Comparison of ENCODE assay signal across 8 mouse cellular contexts in genomic region chr6:35254136-35254904, GRCm38 (mm10). TPM values are rescaled to one million over a fixed set of nuclear protein-coding genes. Genes with fewer than 3 reads are reported as not detected.
DNase-seq lines count a peak whose midpoint lies in the region; ATAC-seq lines count a peak whose summit lies in the region.

No protein-coding gene starts in this region.

- H3K4me2 ChIP-seq in hindbrain, embryonic 12.5 days (replicated peaks) = peak overlapping the region; percentile 60

- H3K9me3 ChIP-seq in hindbrain, embryonic 12.5 days (replicated peaks) = no peaks in the 10 kb centered on the region
- H3K9me3 ChIP-seq in midbrain, embryonic 10.5 days (replicated peaks) = no peaks in the 10 kb centered on the region

- ATAC-seq in hindbrain, embryonic 12.5 days (ENCODE audit: low FRiP score) = no peak

- H3K27ac ChIP-seq in hindbrain, embryonic 12.5 days = 0 out of 2 replicates have a peak overlapping the region, but pooled peaks have one; percentile 40
- H3K27ac ChIP-seq in midbrain, embryonic 10.5 days (replicated peaks) = no peak overlapping the region; the same call in 1 of the 2 replicates

- 0 out of 2 replicates have a peak overlapping the region, but pooled peaks have one; percentile 32 for H3K9ac ChIP-seq in hindbrain, embryonic 12.5 days

- H3K27me3 ChIP-seq in hindbrain, embryonic 12.5 days = no peaks in the 10 kb centered on the region
- no peaks in the 10 kb centered on the region for H3K27me3 ChIP-seq in midbrain, embryonic 10.5 days (ENCODE audit: low read depth, poor library complexity, severe bottlenecking)

- DNase-seq in embryo, embryonic 10 days (ENCODE audit: low spot score) = peak; percentile 25
- no peak for DNase-seq in embryo, embryonic 10.5 days (ENCODE audit: low spot score)
- peak; percentile 16 for DNase-seq in adipocyte (ENCODE audit: low spot score)
- DNase-seq in midbrain, embryonic 10.5 days (ENCODE audit: low spot score) = no peak
- no peak for DNase-seq in cerebellum, postnatal 25 days
- no peak for DNase-seq in right cerebral cortex, postnatal 25 days
- DNase-seq in frontal cortex, postnatal 36 days (ENCODE audit: low spot score in 2 of 2) = no peak

- WGBS in hindbrain, embryonic 12.5 days = 60% methylated on average over 9 of the region's 9 CpGs
- WGBS in midbrain, embryonic 10.5 days = 52% methylated on average over 9 of the region's 9 CpGs

- no peaks in the 10 kb centered on the region for H3K36me3 ChIP-seq in hindbrain, embryonic 12.5 days
- no peaks in the 10 kb centered on the region for H3K36me3 ChIP-seq in midbrain, embryonic 10.5 days

- H3K4me3 ChIP-seq in hindbrain, embryonic 12.5 days = 0 out of 2 replicates have a peak overlapping the region, but pooled peaks have one; percentile 10
- peak overlapping the region; percentile 75 for H3K4me3 ChIP-seq in midbrain, embryonic 10.5 days

- peaks cover 27% of the 10 kb centered on the region for H3K4me1 ChIP-seq in hindbrain, embryonic 12.5 days
- H3K4me1 ChIP-seq in midbrain, embryonic 10.5 days = peaks cover 34% of the 10 kb centered on the region

RNA-seq across cellular contexts. Expression of gene Slc13a4, which starts 53.6 kb away (rescaled TPM):
- 0.77 and 1.3 TPM in 2 replicates for polyA plus RNA-seq in hindbrain, embryonic 12.5 days (2016; fragmentation: Nextera tagmentation; extraction: Ambion mirVana)
- polyA plus RNA-seq in midbrain, embryonic 10.5 days (2016; fragmentation: Nextera tagmentation; extraction: Ambion mirVana) = 0.16 and 0.37 TPM in 2 replicates

Comparison
In these comparisons a context has a peak if more than half of its experiments do, and no peak if none do; other contexts are left out.
1. DNase-seq: peak in embryo, embryonic 10 days (single experiment) and adipocyte (single experiment); none in embryo, embryonic 10.5 days (single experiment), midbrain, embryonic 10.5 days (single experiment), cerebellum, postnatal 25 days (0 of 2), right cerebral cortex, postnatal 25 days (single experiment) and frontal cortex, postnatal 36 days (0 of 2).